In genomic region chr13:38036343-38037043, GRCm38 (mm10) we compare ENCODE assay signal across 8 mouse cellular contexts. TPM values are rescaled to one million over a fixed set of nuclear protein-coding genes. Genes with fewer than 3 reads are reported as not detected.
DNase-seq lines count a peak whose midpoint lies in the region; ATAC-seq and TF ChIP-seq lines count a peak whose summit lies in the region.

Riok1 (plus strand) TSS chr13:38036995.

- peak within 1 kb of the TSS; percentile 71 for H3K4me2 ChIP-seq in hindbrain, postnatal 0 days (ENCODE audit: low read depth, low read length)

- peak; percentile 88 for ATAC-seq in erythroid progenitor cell, adult 5-6 weeks (replicated peaks; ENCODE audit: low FRiP score, poor library complexity, severe bottlenecking)
- no peak for ATAC-seq in hindbrain, postnatal 0 days

- TF ChIP-seq CTCF in hindbrain, postnatal 0 days (IDR thresholded peaks at IDR 0.05; ENCODE audit: low read depth) = no peak
- no peak for TF ChIP-seq CTCF in liver, adult 2 months (IDR thresholded peaks at IDR 0.05; ENCODE audit: low read depth, low read length)

- peaks cover 13% of the 10 kb centered on the region; the same call in 1 of the 2 replicates for H3K4me1 ChIP-seq in hindbrain, postnatal 0 days (ENCODE audit: insufficient read depth, low read length)
- peaks cover 9% of the 10 kb centered on the region; the same call in 1 of the 2 replicates for H3K4me1 ChIP-seq in liver, adult 2 months (ENCODE audit: control insufficient read depth, insufficient read depth, low read length)

- 10% methylated on average over 37 of the region's 37 CpGs for WGBS in hindbrain, postnatal 0 days
- 6% methylated on average over 37 of the region's 37 CpGs for WGBS in liver, adult 2 months

- peak within 1 kb of the TSS; percentile 74 for H3K9ac ChIP-seq in hindbrain, postnatal 0 days (replicated peaks; ENCODE audit: low read length)
- H3K9ac ChIP-seq in liver, adult 2 months (ENCODE audit: low read depth, low read length) = peak within 1 kb of the TSS; percentile 82

- no peaks in the 10 kb centered on the region for H3K27me3 ChIP-seq in hindbrain, postnatal 0 days (ENCODE audit: insufficient read depth, low read length)
- H3K27me3 ChIP-seq in liver, adult 2 months (ENCODE audit: control insufficient read depth, insufficient read depth, low read length) = no peaks in the 10 kb centered on the region

- H3K9me3 ChIP-seq in hindbrain, postnatal 0 days (ENCODE audit: low read length) = no peaks in the 10 kb centered on the region

- TF ChIP-seq POLR2A in liver, adult 2 months (IDR thresholded peaks at IDR 0.05; ENCODE audit: extremely low read depth, insufficient read depth, low read length) = no peak

- H3K79me2 ChIP-seq in liver, adult 2 months (ENCODE audit: control insufficient read depth, insufficient read depth, low read length) = peaks cover 8% of the 10 kb centered on the region; the same call in 1 of the 2 replicates

- DNase-seq in right cerebral cortex, postnatal 4 days = peak; percentile 2
- no peak for DNase-seq in right cerebral cortex, postnatal 36 days (ENCODE audit: low spot score in 2 of 2)
- no peak for DNase-seq in adrenal gland, postnatal 4 days (ENCODE audit: low spot score in 2 of 2)
- DNase-seq in hindbrain, postnatal 0 days (ENCODE audit: low spot score) = no peak
- no peak for DNase-seq in liver, adult 2 months (ENCODE audit: extremely low read depth, low read depth, low spot score)
- DNase-seq in neural tube, embryonic 10.5 days (ENCODE audit: extremely low spot score, low spot score) = peak; percentile 15
- DNase-seq in ovary, postnatal 10 days (ENCODE audit: low spot score) = no peak

- H3K27ac ChIP-seq in hindbrain, postnatal 0 days = peak within 1 kb of the TSS; percentile 83
- peak within 1 kb of the TSS; percentile 66 for H3K27ac ChIP-seq in liver, adult 2 months (replicated peaks; ENCODE audit: insufficient read depth, low read depth, low read length)

- peak within 1 kb of the TSS; percentile 61 for H3K4me3 ChIP-seq in hindbrain, postnatal 0 days (ENCODE audit: low read length)
- H3K4me3 ChIP-seq in liver, adult 2 months (ENCODE audit: insufficient read depth, low read depth, low read length) = peak within 1 kb of the TSS; percentile 83

- H3K36me3 ChIP-seq in hindbrain, postnatal 0 days (ENCODE audit: insufficient read depth, low read length) = peaks cover 13% of the 10 kb centered on the region
- peaks cover 12% of the 10 kb centered on the region; the same call in 1 of the 2 replicates for H3K36me3 ChIP-seq in liver, adult 2 months (ENCODE audit: control insufficient read depth, insufficient read depth, low read length)

RNA-seq across cellular contexts. Expression of gene Riok1, which starts in this region (rescaled TPM):
- 10 to 100 TPM; 47.8 to 52.6 TPM for total RNA-seq in adrenal gland, postnatal 4 days (2021)
- total RNA-seq in erythroid progenitor cell, adult 5-6 weeks (2015; ENCODE audit: low replicate concordance) = 37.8 and 71.7 TPM in 2 replicates
- total RNA-seq in erythroid progenitor cell, adult 5-6 weeks (2017; ENCODE audit: low replicate concordance) = 78.0 and 78.3 TPM in 2 replicates
- 27.9 and 31.1 TPM in 2 replicates for total RNA-seq in hindbrain, postnatal 0 days (2014; rRNA removed)
- polyA plus RNA-seq in hindbrain, postnatal 0 days (2015; fragmentation: Nextera tagmentation; extraction: Ambion mirVana) = 44.0 and 44.7 TPM in 2 replicates
- 11.1 and 15.9 TPM in 2 replicates for total RNA-seq in liver, adult 2 months (2014; rRNA removed)
- polyA plus RNA-seq in liver, adult 2 months (2012; rRNA removed) = 4.3 and 8.0 TPM in 2 replicates

Comparison
In these comparisons a context has a peak if more than half of its experiments do, and no peak if none do; other contexts are left out.
1. DNase-seq: peak in right cerebral cortex, postnatal 4 days (single experiment) and neural tube, embryonic 10.5 days (single experiment); none in right cerebral cortex, postnatal 36 days (0 of 2), adrenal gland, postnatal 4 days (0 of 2), hindbrain, postnatal 0 days (single experiment), liver, adult 2 months (single experiment) and ovary, postnatal 10 days (single experiment).